Mouse (Mus musculus) hindbrain, postnatal 0 days (tissue): Measurements from ENCODE around the gene Nkg7. TPM values are rescaled to one million over a fixed set of nuclear protein-coding genes. Genes with fewer than 3 reads are reported as not detected.

Experiments used
- ATAC-seq: fragments of 200-750 bp; cut with Nextera tagmentation; 2 replicates; pipeline ENCODE4 v1.8.0; 2017; ENCODE audit warnings: mild to moderate bottlenecking, moderate TSS enrichment, moderate library complexity
- DNase-seq: peaks from one replicate; pipeline ENCODE4 v3.0.0-alpha.2; 2015; ENCODE audit warnings: low spot score
- H3K27ac ChIP-seq: fragments of 300-500 bp; sonication (generic); 2 replicates; pipeline ENCODE4 v1.5.1; 2014; ENCODE audit warnings: mild to moderate bottlenecking
- H3K27me3 ChIP-seq: fragments of 300-500 bp; sonication (generic); 2 replicates; pipeline ENCODE4 v1.6.1; 2014; ENCODE audit warnings: low read length, mixed read lengths; ENCODE audit not compliant: insufficient read depth
- H3K36me3 ChIP-seq: fragments of 300-500 bp; sonication (generic); 2 replicates; pipeline ENCODE4 v1.6.1; 2014; ENCODE audit warnings: low read length, mixed read lengths; ENCODE audit not compliant: insufficient read depth
- H3K4me1 ChIP-seq: fragments of 300-500 bp; sonication (generic); 2 replicates; pipeline ENCODE4 v1.6.1; 2014; ENCODE audit warnings: antibody characterized with exemption, low read length, mixed read lengths; ENCODE audit not compliant: insufficient read depth
- H3K4me2 ChIP-seq: fragments of 300-500 bp; sonication (generic); 2 replicates; pipeline ENCODE4 v1.6.1; 2014; ENCODE audit warnings: low read depth, mild to moderate bottlenecking, low read length, moderate library complexity, mixed read lengths
- H3K4me3 ChIP-seq: fragments of 300-500 bp; sonication (generic); 2 replicates; pipeline ENCODE4 v1.5.1; 2014; ENCODE audit warnings: low read length
- H3K9ac ChIP-seq: fragments of 300-500 bp; sonication (generic); replicated peaks from 2 replicates; pipeline ENCODE4 v1.6.1; 2014; ENCODE audit warnings: mild to moderate bottlenecking, low read length, moderate library complexity, mixed read lengths
- H3K9me3 ChIP-seq: fragments of 300-500 bp; sonication (generic); 2 replicates; pipeline ENCODE4 v1.6.1; 2016; ENCODE audit warnings: low read length, mixed read lengths
- CTCF ChIP-seq: IDR thresholded peaks from 2 replicates; pipeline ENCODE4 v1.5.1; 2016; ENCODE audit warnings: antibody characterized with exemption, control low read depth, low read depth
- WGBS: fragments of 180-500 bp; shearing (Covaris S2); extraction: QIAGEN DNeasy Blood & Tissue Kit; methylation state at CpG from one replicate; pipeline ENCODE4 v1.1.7; 2014; 5-methylcytosine and 5-hydroxymethylcytosine counted together
- polyA plus RNA-seq: library from polyadenylated mRNA; unstranded; fragments of >200 nt; fragmentation: Nextera tagmentation; extraction: Ambion mirVana; gene quantifications from 2 replicates; pipeline ENCODE4 v1.2.1, GENCODE M21; 2015
- total RNA-seq: library from RNA; depleted of rRNA; stranded (reverse); fragments of >200 nt; gene quantifications from 2 replicates; pipeline ENCODE4 v1.2.3, GENCODE M21; 2014

Nkg7 gene
- total and polyA plus RNA-seq, 2 experiments from 2014 or later, result not detected

DNA sequence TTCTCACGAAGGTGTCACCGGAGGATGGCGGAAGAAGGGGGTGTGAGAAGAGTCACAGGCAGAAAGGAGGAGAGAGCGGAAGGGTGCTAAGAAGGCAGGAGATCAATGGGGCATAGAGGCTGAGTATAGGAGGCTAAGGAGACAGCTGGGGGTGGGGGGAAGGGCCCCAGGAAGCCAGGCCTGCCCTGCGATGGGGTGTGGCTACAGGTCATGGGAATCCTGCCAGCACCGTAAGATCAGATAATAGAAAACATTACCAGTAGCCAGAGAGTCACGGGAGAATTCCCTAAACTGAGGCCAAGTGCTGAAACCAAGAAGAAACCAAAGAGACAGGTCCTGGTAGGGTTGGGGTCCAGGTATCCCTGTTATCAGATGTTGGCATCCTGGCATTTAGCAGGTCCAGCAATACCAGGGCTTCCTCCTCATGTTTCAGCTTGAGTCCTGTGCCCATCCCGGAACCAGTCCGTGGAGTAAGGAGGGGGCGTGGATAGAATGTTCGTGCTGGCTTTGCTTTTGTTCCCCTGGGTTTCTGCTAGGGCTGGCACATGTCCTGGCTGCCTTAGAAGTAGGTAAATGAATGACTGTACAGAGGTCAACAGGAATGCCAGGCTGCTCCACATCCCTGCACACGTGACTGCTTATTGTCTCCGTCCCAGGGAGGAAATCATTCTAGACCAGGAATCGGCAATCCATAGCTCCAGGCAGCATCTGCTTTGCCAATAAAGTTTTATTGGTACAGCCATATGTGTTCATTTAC lies 16.9 kb downstream of the Nkg7 start:
- no peak overlapping the region for H3K27ac ChIP-seq
- H3K36me3 ChIP-seq, result peaks cover 22% of the 10 kb centered on the region; the same call in 1 of the 2 replicates
- no peak overlapping the region for H3K4me3 ChIP-seq
- H3K4me1 ChIP-seq, result no peaks in the 10 kb centered on the region
- H3K9me3 ChIP-seq, result no peaks in the 10 kb centered on the region
- no peak overlapping the region for H3K4me2 ChIP-seq
- no peak for DNase-seq
- no peaks in the 10 kb centered on the region for H3K27me3 ChIP-seq
- no peak overlapping the region for H3K9ac ChIP-seq
- 85% methylated on average over 14 of the region's 14 CpGs for WGBS
- no peak for TF ChIP-seq CTCF
- no peak for ATAC-seq

DNA sequence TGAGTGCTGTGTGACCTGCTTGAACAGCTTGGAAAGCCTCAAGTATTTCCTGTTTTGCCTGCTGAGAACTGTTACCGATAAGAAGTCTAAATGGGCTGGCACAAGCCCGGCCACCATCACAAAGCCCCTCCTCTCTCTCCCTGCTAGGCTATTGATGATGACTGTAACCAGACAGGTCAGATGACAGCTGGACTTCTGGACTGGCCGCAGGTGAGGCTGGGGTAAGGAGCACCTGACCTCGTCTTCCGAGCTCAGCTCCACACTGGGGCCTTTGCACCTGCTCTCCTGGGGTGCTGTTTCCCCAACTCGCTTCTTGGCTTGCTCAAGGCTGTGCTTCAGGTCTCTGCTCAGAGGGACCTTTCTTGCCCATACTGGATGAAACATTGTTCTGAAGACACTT lies 17.5 kb downstream of the Nkg7 start:
- Histone ChIP-seq H3K36me3 (peaks cover 22% of the 10 kb centered on the region; the same call in 1 of the 2 replicates), H3K27ac (no peak overlapping the region), H3K4me3 (no peak overlapping the region), H3K9me3 (no peaks in the 10 kb centered on the region), H3K4me2 (no peak overlapping the region), H3K4me1 (no peaks in the 10 kb centered on the region), H3K27me3 (no peaks in the 10 kb centered on the region), H3K9ac (no peak overlapping the region)
- no peak for TF ChIP-seq CTCF
- DNase-seq (no peak), ATAC-seq (no peak)
- WGBS, result 93% methylated on average over 6 of the region's 6 CpGs

DNA sequence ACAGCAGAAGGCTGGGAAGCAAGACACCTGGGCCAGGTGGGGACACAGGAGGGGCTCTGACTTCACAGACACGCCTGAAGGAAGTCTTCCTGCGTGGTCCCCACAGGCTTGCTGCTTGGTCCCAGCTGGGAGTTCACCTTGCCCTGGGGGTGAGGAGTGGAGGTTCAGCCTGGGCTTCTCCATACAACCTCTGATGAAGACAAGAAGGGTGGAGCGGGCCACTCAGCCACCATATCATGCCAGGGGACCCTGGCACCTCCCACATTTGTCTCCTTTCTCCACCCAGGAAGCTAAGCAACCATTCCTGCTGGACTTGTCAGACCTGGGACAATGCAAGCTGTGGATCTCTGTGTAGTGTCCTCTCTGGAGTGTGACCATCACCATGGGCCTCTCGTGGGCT lies 26.0 kb downstream of the Nkg7 start, which contains the start of gene Vsig10l:
Gene Vsig10l, plus strand, starts transcription at position 301 of the 400 bp plus-strand sequence.
- Histone ChIP-seq H3K4me1 (0 out of 2 replicates have a peak, but pooled peaks cover 4% of the 10 kb centered on the region), H3K4me2 (no peak within 1 kb of the TSS), H3K36me3 (no peaks in the 10 kb centered on the region), H3K4me3 (no peak within 1 kb of the TSS), H3K27me3 (no peaks in the 10 kb centered on the region), H3K9me3 (no peaks in the 10 kb centered on the region), H3K9ac (no peak within 1 kb of the TSS), H3K27ac (no peak within 1 kb of the TSS)
- TF ChIP-seq CTCF, result no peak
- WGBS, result 63% methylated on average over 4 of the region's 4 CpGs
- DNase-seq, result no peak
- ATAC-seq, result no peak

DNA sequence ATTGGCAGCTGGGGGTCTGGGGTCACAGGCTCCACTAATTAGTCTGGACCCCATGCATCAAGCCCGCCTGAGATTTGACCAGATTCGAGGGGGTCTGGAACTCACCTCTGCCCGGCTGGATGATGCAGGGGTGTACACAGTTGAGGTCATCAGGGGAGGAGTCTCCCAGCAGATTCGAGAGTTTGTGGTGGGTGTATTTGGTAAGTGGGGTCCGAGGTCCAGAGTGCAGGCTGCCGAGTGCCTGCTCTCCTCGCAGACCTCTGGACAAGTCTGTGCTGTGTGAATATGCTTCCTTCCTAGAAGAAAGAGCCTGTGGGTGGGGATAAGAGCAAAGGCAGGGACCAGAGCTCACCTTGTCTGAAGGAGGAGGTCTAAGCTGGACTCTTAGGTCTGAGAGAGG lies 27.1 kb downstream of the Nkg7 start:
- Histone ChIP-seq H3K27me3 (no peaks in the 10 kb centered on the region), H3K27ac (no peak overlapping the region), H3K9me3 (no peaks in the 10 kb centered on the region), H3K4me3 (no peak overlapping the region), H3K4me2 (no peak overlapping the region), H3K4me1 (0 out of 2 replicates have a peak, but pooled peaks cover 4% of the 10 kb centered on the region), H3K36me3 (no peaks in the 10 kb centered on the region), H3K9ac (no peak overlapping the region)
- DNase-seq, result no peak
- ATAC-seq, result no peak
- no peak for TF ChIP-seq CTCF
- WGBS, result 89% methylated on average over 7 of the region's 7 CpGs

DNA sequence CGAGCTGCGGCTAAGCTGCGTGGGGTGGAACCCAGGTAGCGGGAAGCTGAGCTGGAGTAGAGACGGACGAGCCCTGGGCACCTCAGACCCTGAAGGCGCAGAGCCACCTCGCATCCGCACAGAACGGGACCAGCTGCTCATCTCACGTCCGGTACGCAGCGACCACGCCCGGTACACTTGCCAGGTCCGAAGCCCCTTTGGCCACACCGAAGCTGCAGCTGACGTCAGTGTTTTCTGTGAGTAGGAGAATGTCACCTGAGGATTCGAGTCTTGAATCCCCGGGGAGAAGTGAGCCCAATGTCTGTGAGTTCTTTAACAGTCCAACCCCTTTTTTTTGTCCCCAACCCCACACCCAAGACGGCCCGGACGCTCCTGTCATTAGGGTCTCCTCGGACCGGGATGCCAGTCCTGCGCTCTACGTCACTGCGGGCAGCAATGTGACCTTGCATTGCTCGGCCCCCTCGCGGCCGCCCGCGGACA lies 28.0 kb downstream of the Nkg7 start:
- peak; percentile 11; the same call in 1 of the 2 replicates for ATAC-seq
- H3K4me2 ChIP-seq, result peak overlapping the region; percentile 59
- WGBS, result 8% methylated on average over 35 of the region's 35 CpGs
- peak; percentile 39 for TF ChIP-seq CTCF
- peak overlapping the region; percentile 62; the same call in 1 of the 2 replicates for H3K27ac ChIP-seq
- no peaks in the 10 kb centered on the region for H3K9me3 ChIP-seq
- no peaks in the 10 kb centered on the region for H3K27me3 ChIP-seq
- H3K36me3 ChIP-seq, result no peaks in the 10 kb centered on the region
- H3K9ac ChIP-seq, result peak overlapping the region; percentile 47
- DNase-seq, result peak; percentile 70
- H3K4me1 ChIP-seq, result 0 out of 2 replicates have a peak, but pooled peaks cover 4% of the 10 kb centered on the region
- peak overlapping the region; percentile 35 for H3K4me3 ChIP-seq

DNA sequence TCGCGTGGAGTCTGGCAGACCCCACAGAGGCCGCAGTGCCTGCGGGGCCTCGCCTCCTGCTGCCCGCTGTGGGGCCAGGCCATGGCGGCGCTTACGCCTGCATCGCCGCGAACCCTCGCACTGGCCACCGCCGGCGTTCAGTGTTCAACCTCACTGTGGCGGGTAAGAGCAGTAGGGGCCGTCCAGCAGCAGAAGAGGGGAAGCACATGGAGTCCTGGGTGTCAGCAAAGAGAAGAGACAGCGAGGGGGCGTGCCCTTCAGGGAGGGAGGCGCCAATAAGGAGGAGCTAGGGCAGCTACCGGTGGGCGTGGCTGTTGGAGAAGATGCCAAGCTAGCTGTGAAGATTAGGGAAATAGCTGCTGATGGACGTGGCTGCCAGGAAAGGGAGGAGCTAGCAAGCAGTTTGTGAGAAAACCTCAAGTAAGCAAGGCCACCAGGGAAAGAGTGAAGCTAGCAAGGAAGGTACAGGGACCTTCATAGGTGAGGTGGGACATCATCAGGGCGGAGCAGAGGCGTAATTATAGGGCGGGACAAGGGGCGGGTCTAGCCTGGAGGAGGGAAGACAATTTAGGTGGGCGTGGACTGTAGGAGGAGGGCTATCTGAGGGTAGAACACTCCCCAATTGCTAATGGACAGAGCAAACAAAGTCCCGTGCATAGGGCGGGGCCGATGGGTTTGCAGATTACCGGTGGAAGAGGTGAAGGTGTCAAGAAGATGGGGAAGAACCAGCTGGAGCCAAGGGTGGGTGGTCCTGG lies 28.6 kb downstream of the Nkg7 start:
- TF ChIP-seq CTCF, result peak; percentile 2; the same call in 1 of the 2 replicates
- Histone ChIP-seq H3K4me3 (peak overlapping the region; percentile 35), H3K27ac (peak overlapping the region; percentile 62; the same call in 1 of the 2 replicates), H3K4me2 (peak overlapping the region; percentile 59), H3K27me3 (no peaks in the 10 kb centered on the region), H3K9me3 (no peaks in the 10 kb centered on the region), H3K4me1 (0 out of 2 replicates have a peak, but pooled peaks cover 4% of the 10 kb centered on the region), H3K36me3 (no peaks in the 10 kb centered on the region), H3K9ac (peak overlapping the region; percentile 47)
- WGBS, result under 1% methylated on average over 33 of the region's 33 CpGs
- DNase-seq, result peak; percentile 92
- peak; percentile 85 for ATAC-seq
